Mouse (Mus musculus) midbrain, postnatal 0 days (tissue): ENCODE data around the gene Fam166a. TPM values are rescaled to one million over a fixed set of nuclear protein-coding genes. Genes with fewer than 3 reads are reported as not detected.

ENCODE experiments used
- ATAC-seq: fragments of 200-750 bp; cut with Nextera tagmentation; 2 replicates; pipeline ENCODE4 v1.8.0; 2017; ENCODE audit warnings: moderate number of reproducible peaks, mild to moderate bottlenecking, moderate TSS enrichment, moderate library complexity; ENCODE audit not compliant: low FRiP score
- DNase-seq: peaks from one replicate; pipeline ENCODE4 v3.0.0-alpha.2; 2015; ENCODE audit warnings: low spot score
- H3K27ac ChIP-seq: fragments of 300-500 bp; sonication (generic); 2 replicates; pipeline ENCODE4 v1.5.1; 2014; ENCODE audit warnings: low read depth, mild to moderate bottlenecking, low read length, mixed read lengths
- H3K27me3 ChIP-seq: fragments of 300-500 bp; sonication (generic); 2 replicates; pipeline ENCODE4 v1.6.1; 2014; ENCODE audit warnings: low read length, control low read depth, mixed read lengths; ENCODE audit not compliant: insufficient read depth
- H3K36me3 ChIP-seq: fragments of 300-500 bp; sonication (generic); 2 replicates; pipeline ENCODE4 v1.6.1; 2014; ENCODE audit warnings: low read length, control low read depth, mixed read lengths; ENCODE audit not compliant: insufficient read depth
- H3K4me1 ChIP-seq: fragments of 300-500 bp; sonication (generic); 2 replicates; pipeline ENCODE4 v1.6.1; 2014; ENCODE audit warnings: mild to moderate bottlenecking, control low read depth, antibody characterized with exemption, low read length, mixed read lengths; ENCODE audit not compliant: insufficient read depth
- H3K4me2 ChIP-seq: fragments of 300-500 bp; sonication (generic); 2 replicates; pipeline ENCODE4 v1.6.1; 2014; ENCODE audit warnings: low read depth, mild to moderate bottlenecking, low read length, mixed read lengths; ENCODE audit not compliant: poor library complexity, severe bottlenecking
- H3K4me3 ChIP-seq: fragments of 300-500 bp; sonication (generic); 2 replicates; pipeline ENCODE4 v1.5.1; 2014; ENCODE audit warnings: low read depth, mild to moderate bottlenecking, low read length, moderate library complexity
- H3K9ac ChIP-seq: fragments of 300-500 bp; sonication (generic); replicated peaks from 2 replicates; pipeline ENCODE4 v1.6.1; 2014; ENCODE audit warnings: mild to moderate bottlenecking, low read length, moderate library complexity, mixed read lengths; ENCODE audit not compliant: poor library complexity, severe bottlenecking
- H3K9me3 ChIP-seq: fragments of 300-500 bp; sonication (generic); 2 replicates; pipeline ENCODE4 v1.6.1; 2016; ENCODE audit warnings: low read length, control low read depth
- CTCF ChIP-seq: IDR thresholded peaks from 2 replicates; pipeline ENCODE4 v1.5.1; 2016; ENCODE audit warnings: antibody characterized with exemption, mild to moderate bottlenecking
- WGBS: fragments of 180-500 bp; shearing (Covaris S2); extraction: QIAGEN DNeasy Blood & Tissue Kit; methylation state at CpG from one replicate; pipeline ENCODE4 v1.1.7; 2014; 5-methylcytosine and 5-hydroxymethylcytosine counted together
- polyA plus RNA-seq: library from polyadenylated mRNA; unstranded; fragments of >200 nt; fragmentation: Nextera tagmentation; extraction: Ambion mirVana; gene quantifications from 2 replicates; pipeline ENCODE4 v1.2.1, GENCODE M21; 2015
- total RNA-seq: library from RNA; depleted of rRNA; stranded (reverse); fragments of >200 nt; gene quantifications from 2 replicates; pipeline ENCODE4 v1.2.3, GENCODE M21; 2014

The Fam166a gene
- total and polyA plus RNA-seq, 2 experiments from 2014 or later, result not detected

GRCm38 (mm10) chr2:25173821-25174220 lies 44.7 kb upstream of the Fam166a start:
- 92% methylated on average over 4 of the region's 4 CpGs for WGBS

GRCm38 (mm10) chr2:25174866-25175689 lies 43.5 kb upstream of the Fam166a start:
- Histone ChIP-seq H3K4me1 (peaks cover 8% of the 10 kb centered on the region; the same call in 1 of the 2 replicates), H3K9me3 (no peaks in the 10 kb centered on the region), H3K4me2 (no peak overlapping the region), H3K27me3 (no peaks in the 10 kb centered on the region), H3K4me3 (no peak overlapping the region), H3K36me3 (no peaks in the 10 kb centered on the region), H3K27ac (no peak overlapping the region), H3K9ac (no peak overlapping the region)
- TF ChIP-seq CTCF, result no peak
- no peak for DNase-seq
- no peak for ATAC-seq
- 64% methylated on average over 7 of the region's 7 CpGs for WGBS

More at GRCm38 (mm10) chr2:25173821-25174220, 44.7 kb upstream of the Fam166a start:
- no peaks in the 10 kb centered on the region for H3K27me3 ChIP-seq
- DNase-seq (no peak), ATAC-seq (no peak)
- no peak for TF ChIP-seq CTCF
- peaks cover 12% of the 10 kb centered on the region; the same call in 1 of the 2 replicates for H3K4me1 ChIP-seq
- H3K4me2 ChIP-seq, result no peak overlapping the region
- no peak overlapping the region for H3K27ac ChIP-seq
- H3K4me3 ChIP-seq, result no peak overlapping the region
- H3K36me3 ChIP-seq, result no peaks in the 10 kb centered on the region
- no peaks in the 10 kb centered on the region for H3K9me3 ChIP-seq
- H3K9ac ChIP-seq, result no peak overlapping the region

- Histone ChIP-seq H3K9ac (no peak overlapping the region), H3K27ac (0 out of 2 replicates have a peak overlapping the region, but pooled peaks have one; percentile 68), H3K9me3 (no peaks in the 10 kb centered on the region), H3K36me3 (no peaks in the 10 kb centered on the region), H3K4me1 (peaks cover 8% of the 10 kb centered on the region; the same call in 1 of the 2 replicates), H3K4me2 (no peak overlapping the region), H3K27me3 (no peaks in the 10 kb centered on the region), H3K4me3 (no peak overlapping the region)
- DNase-seq, result no peak
- no peak for TF ChIP-seq CTCF
- WGBS, result 83% methylated on average over 4 of the region's 4 CpGs
- ATAC-seq, result no peak
Observed at GRCm38 (mm10) chr2:25175690-25176078, 42.9 kb upstream of the Fam166a start.

- WGBS, result 71% methylated on average over 6 of the region's 6 CpGs
- Histone ChIP-seq H3K9me3 (no peaks in the 10 kb centered on the region), H3K4me3 (no peak overlapping the region), H3K4me2 (no peak overlapping the region), H3K9ac (no peak overlapping the region), H3K4me1 (peaks cover 8% of the 10 kb centered on the region; the same call in 1 of the 2 replicates), H3K27me3 (no peaks in the 10 kb centered on the region), H3K27ac (peak overlapping the region; percentile 68), H3K36me3 (no peaks in the 10 kb centered on the region)
- no peak for DNase-seq
- no peak for ATAC-seq
- TF ChIP-seq CTCF, result no peak
Observed at GRCm38 (mm10) chr2:25176573-25176972, 42.0 kb upstream of the Fam166a start.

DNA sequence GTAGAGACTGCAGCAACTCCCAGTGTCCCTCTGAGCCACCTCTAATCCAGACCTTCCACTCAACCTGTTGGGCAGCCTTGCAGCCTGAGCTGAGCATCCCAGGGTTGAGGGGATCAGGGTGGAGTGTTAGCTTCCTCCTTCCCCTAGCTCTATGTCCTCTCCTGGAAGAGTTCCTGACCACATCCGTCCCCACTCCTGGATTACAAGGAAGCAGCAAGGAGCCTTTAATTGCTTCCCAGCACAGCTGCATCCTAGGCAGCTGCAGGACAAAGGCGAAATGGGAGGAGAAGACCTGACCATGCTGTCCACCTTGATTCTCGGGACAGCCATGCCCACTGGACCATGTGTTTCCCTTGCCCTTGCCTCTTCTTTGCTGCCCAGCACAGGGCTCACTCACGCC lies 41.5 kb upstream of the Fam166a start:
- Histone ChIP-seq H3K36me3 (no peaks in the 10 kb centered on the region), H3K4me1 (peaks cover 8% of the 10 kb centered on the region; the same call in 1 of the 2 replicates), H3K9ac (0 out of 2 replicates have a peak overlapping the region, but pooled peaks have one; percentile 9), H3K4me2 (0 out of 2 replicates have a peak overlapping the region, but pooled peaks have one; percentile 12), H3K9me3 (no peaks in the 10 kb centered on the region), H3K4me3 (no peak overlapping the region), H3K27ac (peak overlapping the region; percentile 68), H3K27me3 (no peaks in the 10 kb centered on the region)
- no peak for ATAC-seq
- TF ChIP-seq CTCF, result no peak
- DNase-seq, result no peak
- 40% methylated on average over 4 of the region's 4 CpGs for WGBS

- H3K9me3 ChIP-seq, result no peaks in the 10 kb centered on the region
- H3K27me3 ChIP-seq, result no peaks in the 10 kb centered on the region
- H3K9ac ChIP-seq, result 0 out of 2 replicates have a peak overlapping the region, but pooled peaks have one; percentile 9
- DNase-seq (peak; percentile 78), ATAC-seq (peak; percentile 17; the same call in 1 of the 2 replicates)
- 15% methylated on average over 6 of the region's 6 CpGs for WGBS
- no peak for TF ChIP-seq CTCF
- no peaks in the 10 kb centered on the region for H3K36me3 ChIP-seq
- peaks cover 11% of the 10 kb centered on the region; the same call in 1 of the 2 replicates for H3K4me1 ChIP-seq
- H3K4me2 ChIP-seq, result peak overlapping the region; percentile 7; the same call in 1 of the 2 replicates
- no peak overlapping the region for H3K4me3 ChIP-seq
- peak overlapping the region; percentile 68 for H3K27ac ChIP-seq
Observed at GRCm38 (mm10) chr2:25177685-25178084, 40.9 kb upstream of the Fam166a start.
